Mouse (Mus musculus) bone marrow macrophage, adult 2 months (primary cell): ENCODE measurements around the gene Zan.

Experiments
- CTCF ChIP-seq: IDR thresholded peaks from 2 replicates; pipeline ENCODE4 v1.5.1; 2012; ENCODE audit warnings: low read depth, mild to moderate bottlenecking, low read length, moderate library complexity
- POLR2A ChIP-seq: IDR thresholded peaks from 2 replicates; pipeline ENCODE4 v1.6.1; 2012; ENCODE audit warnings: mild to moderate bottlenecking, low read depth, low read length, borderline replicate concordance

DNA sequence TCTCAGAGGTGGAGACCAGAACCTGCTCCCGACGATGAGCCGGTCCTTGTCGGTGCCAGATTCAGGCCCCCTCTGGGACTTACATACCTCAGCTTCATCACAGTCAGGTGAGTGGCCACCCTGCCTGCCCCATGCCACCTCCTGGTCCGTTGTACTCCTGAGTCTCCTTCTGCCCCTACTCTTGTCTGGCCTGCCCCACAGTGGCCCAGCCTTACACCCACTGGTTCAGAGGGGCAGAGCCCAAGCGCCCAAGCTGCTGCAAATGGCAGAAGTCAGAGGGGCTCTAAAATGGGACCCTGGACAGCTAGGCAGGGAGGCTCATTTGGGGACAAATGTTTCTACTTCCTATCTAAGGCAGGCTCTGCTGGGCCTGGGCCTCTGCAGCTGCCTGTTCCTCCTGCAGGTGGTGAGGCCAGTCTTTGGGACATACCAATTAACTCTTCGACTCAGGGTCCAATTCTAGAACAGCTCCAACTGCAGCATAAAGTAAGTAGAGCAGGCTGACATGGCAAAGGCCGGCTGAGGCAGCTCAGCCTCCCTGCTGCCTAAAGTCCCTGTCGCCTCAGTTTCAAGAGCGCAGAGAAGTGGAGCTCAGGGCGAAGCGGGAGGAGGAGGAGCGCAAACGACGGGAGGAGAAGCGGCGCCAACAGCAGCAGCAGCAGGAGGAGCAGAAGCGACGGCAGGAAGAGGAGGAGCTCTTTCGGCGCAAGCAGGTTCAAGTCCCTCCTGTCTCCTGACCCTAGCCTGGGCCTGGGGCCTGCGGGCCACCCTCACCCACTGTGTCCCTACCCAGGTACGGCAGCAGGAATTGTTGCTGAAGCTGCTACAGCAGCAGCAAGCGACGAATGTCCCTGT is 46.8 kb upstream of the Zan start:
- no peak for TF ChIP-seq POLR2A
- TF ChIP-seq CTCF, result no peak
